35 mouse cellular contexts compared by ENCODE assay signal in genomic region chr3:69130973-69131372, GRCm38 (mm10).
"Had no signal": no experiment of that assay in that cellular context is flagged by ENCODE, and none has a peak within 500 bp of the region (broad histone marks: within the 10 kb centered on the region; RNA-seq: fewer than 3 reads in every experiment).

No protein-coding gene starts in this region.

- DNase-seq: heart, postnatal 10 days; heart, postnatal 14 days; heart, postnatal 36 days; heart, postnatal 4 days; kidney, adult 11 months; kidney, adult 18-20 months; kidney, adult 2 months; kidney, adult 8-10 months; kidney, adult 9 months; kidney, postnatal 10 days; kidney, postnatal 14 days; kidney, postnatal 25 days; kidney, postnatal 36 days; kidney, postnatal 4 days; layer of hippocampus, adult 9-11 months; layer of hippocampus, postnatal 36 days had no signal

- H3K27me3 ChIP-seq: heart, embryonic 12.5 days; heart, embryonic 13.5 days; heart, embryonic 15.5 days; hindbrain, embryonic 12.5 days; hindbrain, embryonic 15.5 days; intestine, embryonic 15.5 days; kidney, embryonic 15.5 days had no signal

- H3K9ac ChIP-seq: heart, embryonic 12.5 days; heart, embryonic 13.5 days; heart, embryonic 15.5 days; hindbrain, embryonic 12.5 days; hindbrain, embryonic 13.5 days; hindbrain, embryonic 14.5 days; hindbrain, embryonic 15.5 days; intestine, embryonic 15.5 days; kidney, embryonic 15.5 days had no signal

- H3K4me1 ChIP-seq: heart, embryonic 10.5 days; heart, embryonic 12.5 days; heart, embryonic 13.5 days; heart, embryonic 15.5 days; hindbrain, embryonic 12.5 days; intestine, embryonic 15.5 days had no signal

- H3K36me3 ChIP-seq: heart, embryonic 10.5 days; heart, embryonic 12.5 days; heart, embryonic 13.5 days; heart, embryonic 15.5 days; hindbrain, embryonic 10.5 days; hindbrain, embryonic 12.5 days; hindbrain, embryonic 13.5 days; hindbrain, embryonic 15.5 days; intestine, embryonic 15.5 days; kidney, embryonic 15.5 days had no signal

- H3K4me3 ChIP-seq: heart, embryonic 10.5 days; heart, embryonic 12.5 days; heart, embryonic 13.5 days; heart, embryonic 15.5 days; hindbrain, embryonic 10.5 days; hindbrain, embryonic 12.5 days; hindbrain, embryonic 13.5 days; hindbrain, embryonic 15.5 days; intestine, embryonic 15.5 days; kidney, embryonic 15.5 days; layer of hippocampus, adult 2 months had no signal

- ATAC-seq: hindbrain, embryonic 16.5 days; hindbrain, postnatal 0 days; inflammation-experienced regulatory T-cells, adult 6 months; intestine, embryonic 15.5 days; intestine, embryonic 16.5 days; intestine, postnatal 0 days had no signal

- H3K9me3 ChIP-seq: heart, embryonic 10.5 days; heart, embryonic 12.5 days; heart, embryonic 13.5 days; heart, embryonic 15.5 days; hindbrain, embryonic 10.5 days; hindbrain, embryonic 12.5 days; hindbrain, embryonic 13.5 days; hindbrain, embryonic 15.5 days; intestine, embryonic 15.5 days; kidney, embryonic 15.5 days had no signal

- H3K27ac ChIP-seq: heart, embryonic 10.5 days; heart, embryonic 13.5 days; heart, embryonic 15.5 days; hindbrain, embryonic 10.5 days; hindbrain, embryonic 12.5 days; hindbrain, embryonic 13.5 days; hindbrain, embryonic 14.5 days; hindbrain, embryonic 15.5 days; hindbrain, postnatal 0 days; intestine, embryonic 15.5 days; kidney, embryonic 15.5 days; kidney, postnatal 0 days; layer of hippocampus, adult 2 months had no signal

- H3K4me2 ChIP-seq: heart, embryonic 11.5 days; heart, embryonic 12.5 days; heart, embryonic 13.5 days; heart, embryonic 15.5 days; hindbrain, embryonic 12.5 days; hindbrain, embryonic 13.5 days; hindbrain, embryonic 14.5 days; hindbrain, embryonic 15.5 days; intestine, embryonic 15.5 days; kidney, embryonic 15.5 days had no signal
